Mouse (Mus musculus) cerebellum, adult (tissue): ENCODE results near the gene Mettl5.
"Not testable (repeated sequence)": the region's sequence is repeated elsewhere in the genome, so short reads cannot be mapped to it uniquely, and the experiment has no call there.

ENCODE experiments used
- ATAC-seq: cut with Nextera tagmentation; 2 replicates; pipeline ENCODE4 v1.9.2; 2017; ENCODE audit warnings: mild to moderate bottlenecking, moderate library complexity, mixed read lengths; ENCODE audit not compliant: insufficient number of reproducible peaks, low FRiP score, low TSS enrichment

Mettl5 gene

GRCm38 (mm10) chr2:69885451-69886305 is at the start of gene Mettl5:
Gene Mettl5 (minus strand): TSS chr2:69885615.
- ATAC-seq: peak; percentile 96

- no peak for ATAC-seq
These were observed 39.5 kb upstream of the Mettl5 start for GRCm38 (mm10) chr2:69924943-69925342.

- no peak for ATAC-seq
These were observed 31.9 kb upstream of the Mettl5 start for GRCm38 (mm10) chr2:69917301-69917700.

- no peak for ATAC-seq
These were observed 27.4 kb upstream of the Mettl5 start for GRCm38 (mm10) chr2:69912801-69913200.

GRCm38 (mm10) chr2:69907394-69907793 is 22.0 kb upstream of the Mettl5 start:
- not testable (repeated sequence) for ATAC-seq

- no peak for ATAC-seq
These were observed 18.1 kb upstream of the Mettl5 start for GRCm38 (mm10) chr2:69903541-69903940.

- peak; percentile 57 for ATAC-seq
These were observed 12.5 kb upstream of the Mettl5 start for GRCm38 (mm10) chr2:69897618-69898575.

GRCm38 (mm10) chr2:69897039-69897617 is 11.7 kb upstream of the Mettl5 start, which contains the start of gene Ubr3:
Gene Ubr3 (plus strand): TSS chr2:69897246.
- peak; percentile 92 for ATAC-seq

- no peak for ATAC-seq
These were observed 10.8 kb upstream of the Mettl5 start for GRCm38 (mm10) chr2:69896224-69896581.

- ATAC-seq: no peak
These were observed 10.2 kb upstream of the Mettl5 start for GRCm38 (mm10) chr2:69895502-69896223.

- ATAC-seq: no peak
These were observed 8.5 kb upstream of the Mettl5 start for GRCm38 (mm10) chr2:69893891-69894290.

GRCm38 (mm10) chr2:69893145-69893544 is 7.7 kb upstream of the Mettl5 start:
- no peak for ATAC-seq

- ATAC-seq: no peak
These were observed 5.4 kb upstream of the Mettl5 start for GRCm38 (mm10) chr2:69890843-69891242.

GRCm38 (mm10) chr2:69888957-69889356 is 3.5 kb upstream of the Mettl5 start:
- no peak for ATAC-seq

GRCm38 (mm10) chr2:69885050-69885449 is 365 bp downstream of the Mettl5 start:
- ATAC-seq: peak; percentile 36; the same call in 1 of the 2 replicates

GRCm38 (mm10) chr2:69884581-69884980 is 834 bp downstream of the Mettl5 start:
- ATAC-seq: no peak

GRCm38 (mm10) chr2:69883990-69884391 is 1.4 kb downstream of the Mettl5 start:
- ATAC-seq: no peak

- ATAC-seq: no peak
These were observed 23.2 kb downstream of the Mettl5 start for GRCm38 (mm10) chr2:69862117-69862657.

GRCm38 (mm10) chr2:69861485-69862091 is 23.8 kb downstream of the Mettl5 start, which contains the start of gene Ssb:
Gene Ssb (plus strand): TSS chr2:69861562.
- peak; percentile 92 for ATAC-seq
